Mouse (Mus musculus) neural tube, embryonic 10.5 days (tissue): ENCODE measurements around the gene Dhh.
A peak's percentile ranks its signal among the peaks of the same experiment; 100 is the strongest.
"Not testable (repeated sequence)": the region's sequence is repeated elsewhere in the genome, so short reads cannot be mapped to it uniquely, and the experiment has no call there.

Experiments
- DNase-seq: peaks from one replicate; pipeline ENCODE4 v3.0.0-alpha.2; 2017; ENCODE audit warnings: low spot score; ENCODE audit errors: extremely low spot score

Gene Dhh

DNA sequence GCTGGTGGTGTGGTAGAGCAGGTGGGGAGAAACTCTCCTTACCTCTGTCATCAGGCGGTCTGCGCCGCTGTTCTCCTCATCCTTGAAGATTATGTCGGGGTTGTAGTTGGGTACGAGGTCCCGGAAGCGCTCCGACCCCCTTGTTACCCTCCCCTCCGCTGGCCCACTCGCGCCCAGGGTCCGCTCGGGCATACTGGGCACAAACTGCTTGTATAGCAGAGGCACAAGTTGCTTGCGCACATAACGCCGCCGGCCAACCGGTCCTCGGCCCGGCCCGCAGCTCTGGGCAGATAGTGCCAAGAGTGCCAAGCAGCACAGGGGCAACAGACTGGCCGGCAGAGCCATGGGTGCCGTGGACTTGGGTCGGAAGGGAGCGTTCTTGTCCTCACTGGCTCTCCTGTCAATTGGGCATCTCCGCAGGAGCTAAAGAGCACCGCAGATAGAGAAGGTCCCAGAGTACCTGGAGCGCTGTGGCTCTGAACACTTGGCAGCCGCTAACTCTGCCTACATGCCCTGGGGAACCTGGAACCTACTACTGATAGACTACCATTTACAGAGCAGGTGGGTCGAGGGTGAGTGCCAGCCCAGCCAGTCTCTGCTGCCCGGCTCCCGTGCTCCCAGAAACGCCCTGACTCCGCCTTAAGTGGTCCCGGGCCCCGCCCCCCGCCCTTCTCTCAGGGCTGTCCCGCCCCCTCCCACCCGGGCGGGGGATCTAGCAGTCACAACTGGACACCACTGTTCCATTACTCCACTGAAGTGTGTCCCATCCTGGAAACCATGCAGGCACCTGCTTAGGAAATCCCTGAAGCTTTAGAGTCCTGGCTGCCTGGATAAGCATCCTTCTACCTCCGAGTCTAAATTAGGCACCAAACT is at the start of gene Dhh:
Gene Dhh (minus strand): TSS at position 613 of the 873 bp plus-strand sequence.
- DNase-seq: peak; percentile 57

DNA sequence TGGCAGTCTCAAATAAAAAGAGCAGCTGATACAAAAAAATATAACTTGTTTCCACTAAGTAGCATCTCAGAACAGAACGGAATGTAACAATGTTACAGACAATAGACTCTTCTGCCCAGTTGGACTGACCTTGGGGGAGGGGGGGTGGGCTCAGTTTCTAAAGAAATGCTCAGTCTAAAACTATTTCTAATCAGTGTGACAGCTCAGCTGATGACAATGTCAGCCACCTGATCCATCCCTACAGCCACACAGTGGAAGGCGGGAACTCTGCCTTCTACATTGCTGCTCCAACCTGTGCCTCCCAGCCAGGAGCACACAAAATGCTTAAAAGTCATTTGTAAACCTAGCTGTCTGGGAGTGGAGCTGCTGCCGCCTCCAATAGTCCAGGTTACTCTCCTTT is 49.5 kb upstream of the Dhh start:
- DNase-seq: no peak

DNA sequence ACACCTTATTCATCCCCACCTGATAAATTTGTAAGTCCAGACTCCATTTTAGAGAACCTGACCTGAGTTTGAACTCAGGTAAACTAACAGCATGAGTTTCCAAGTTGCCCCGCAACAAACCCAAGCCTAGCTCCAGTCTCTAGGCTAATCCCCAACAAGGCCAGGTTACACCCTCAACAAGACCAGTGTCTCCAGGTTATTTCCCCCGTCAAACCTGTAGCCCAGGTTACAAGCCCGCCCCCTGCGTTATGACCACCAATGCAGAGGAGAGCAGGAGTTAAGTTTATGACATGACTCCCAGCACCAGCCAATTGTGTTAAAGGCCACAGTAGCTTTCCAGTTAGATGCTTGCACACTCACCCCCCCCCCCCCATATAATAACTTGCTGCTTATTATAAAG is 44.8 kb upstream of the Dhh start:
- no peak for DNase-seq

GRCm38 (mm10) chr15:98942081-98942480 is 43.7 kb upstream of the Dhh start:
- no peak for DNase-seq

- no peak for DNase-seq
Measured at GRCm38 (mm10) chr15:98941539-98941938, 43.2 kb upstream of the Dhh start.

DNA sequence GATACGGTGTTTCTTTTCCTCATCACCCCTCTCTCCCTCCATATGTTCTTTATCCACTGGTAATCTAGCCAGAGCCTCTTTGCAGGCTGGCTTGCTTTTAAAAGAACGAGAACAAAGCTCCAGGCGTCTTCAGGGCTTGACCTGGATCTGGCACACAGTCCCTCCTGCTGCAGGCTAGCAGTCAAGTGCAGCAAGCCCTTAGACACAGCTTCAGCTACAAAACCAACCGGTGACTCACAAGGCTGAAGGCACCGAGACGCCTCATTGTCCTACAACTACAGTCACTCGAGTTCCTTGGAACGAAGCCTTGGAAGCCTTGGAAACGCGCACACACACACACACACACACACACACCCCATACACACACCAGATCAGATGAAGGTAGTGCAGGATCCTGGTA is 42.5 kb upstream of the Dhh start:
- no peak for DNase-seq

DNA sequence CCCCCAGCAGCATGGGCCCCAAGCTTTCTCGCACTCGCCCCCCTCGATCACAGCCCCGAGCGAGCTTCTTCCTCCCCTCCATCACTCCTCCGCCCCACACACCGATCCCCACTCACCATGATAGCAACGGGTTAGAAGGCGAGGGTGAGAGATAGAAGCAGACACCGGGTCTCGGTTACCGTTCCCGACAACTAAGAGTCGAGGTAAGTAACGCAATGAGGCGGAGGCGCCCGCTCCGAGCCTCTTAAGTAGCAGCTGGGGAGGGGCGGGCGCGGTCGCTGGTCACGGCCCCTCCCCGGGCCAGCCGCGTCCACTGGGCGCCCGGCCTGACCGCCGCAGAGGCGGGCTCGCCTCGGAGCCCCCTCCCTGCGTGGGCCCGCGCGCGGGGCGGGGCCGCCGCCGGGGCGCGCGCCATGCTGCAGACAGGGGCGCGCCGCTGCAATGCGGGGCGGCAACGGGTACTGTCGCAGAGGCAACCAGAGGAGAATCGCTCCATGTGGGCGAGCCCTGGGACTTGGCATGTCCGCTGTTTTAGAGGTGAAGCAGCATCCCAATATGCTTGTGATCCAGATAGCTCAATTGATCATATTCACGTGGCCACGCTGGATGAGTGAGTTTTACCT is 36.0 kb upstream of the Dhh start, which contains the start of gene Tuba1b:
Gene Tuba1b (minus strand): TSS at position 349 of the 623 bp plus-strand sequence.
- peak; percentile 90 for DNase-seq

DNA sequence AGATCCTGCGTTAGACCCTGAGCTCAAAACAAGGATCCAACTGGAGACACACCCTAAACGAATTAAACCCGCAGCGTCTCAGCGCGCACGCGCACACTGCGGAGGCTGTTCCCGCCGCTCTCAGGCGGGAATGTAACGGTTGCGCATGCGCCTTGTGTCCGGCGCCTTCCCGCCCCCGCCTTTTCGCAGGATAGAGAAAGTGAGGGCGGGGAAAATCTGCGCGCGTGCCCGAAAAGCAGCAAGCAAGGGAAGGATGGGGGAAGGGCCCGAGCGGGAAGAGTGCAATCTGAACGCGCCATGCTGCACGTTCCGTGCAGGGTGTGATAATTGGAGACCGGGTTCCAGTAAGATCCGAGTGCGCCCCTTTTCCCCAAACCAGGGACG is 35.5 kb upstream of the Dhh start:
- DNase-seq: peak; percentile 96

DNA sequence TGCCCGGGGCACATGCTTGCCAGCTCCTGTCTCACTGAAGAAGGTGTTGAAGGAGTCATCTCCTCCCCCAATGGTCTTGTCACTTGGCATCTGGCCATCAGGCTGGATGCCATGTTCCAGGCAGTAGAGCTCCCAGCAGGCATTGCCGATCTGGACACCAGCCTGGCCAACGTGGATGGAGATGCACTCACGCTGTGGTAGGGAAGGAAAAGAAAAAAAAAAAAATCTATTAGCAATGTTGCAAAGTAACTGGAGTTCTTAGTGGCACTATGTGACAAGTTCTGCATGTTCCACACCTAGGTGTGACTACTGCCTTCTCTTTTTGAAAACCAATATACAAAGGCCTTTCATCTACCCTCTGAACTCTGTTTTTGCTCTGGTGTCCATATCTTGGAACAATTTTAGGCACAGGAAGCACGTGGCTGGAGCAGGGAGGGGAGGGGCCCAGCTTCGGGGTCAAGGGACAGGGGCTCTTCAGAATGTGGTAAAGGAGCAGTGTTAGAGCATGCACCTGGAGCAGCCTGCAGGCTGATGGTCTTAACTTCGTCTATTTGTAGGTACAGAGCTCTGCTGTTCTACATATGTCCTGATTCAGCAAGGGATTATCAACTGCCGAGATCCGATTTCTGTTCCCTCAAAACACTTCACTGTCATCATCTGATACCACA is 34.8 kb upstream of the Dhh start:
- DNase-seq: not testable (repeated sequence)

DNA sequence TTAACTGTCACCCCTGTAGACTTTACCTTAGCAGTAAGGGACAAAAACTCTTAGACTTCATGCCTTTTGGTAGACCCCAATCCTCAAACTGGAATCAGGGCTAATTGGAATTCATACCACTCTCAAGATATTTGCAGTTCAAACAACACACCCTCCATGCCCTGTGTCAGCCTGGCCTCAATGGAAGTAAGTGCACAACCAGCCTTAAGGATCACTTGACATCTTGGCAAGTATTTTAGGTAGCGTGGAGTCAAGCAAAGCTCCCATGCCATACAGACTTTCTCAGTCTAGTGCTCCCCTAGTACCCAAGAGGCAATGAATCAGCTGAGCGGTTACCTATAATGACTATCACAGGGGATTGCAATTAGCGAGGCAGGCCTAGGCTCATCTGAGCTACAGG is 32.7 kb upstream of the Dhh start:
- no peak for DNase-seq

- peak; percentile 35 for DNase-seq
Measured at GRCm38 (mm10) chr15:98930017-98930734, 31.8 kb upstream of the Dhh start.

- peak; percentile 61 for DNase-seq
Measured at GRCm38 (mm10) chr15:98928598-98929240, 30.4 kb upstream of the Dhh start.

DNA sequence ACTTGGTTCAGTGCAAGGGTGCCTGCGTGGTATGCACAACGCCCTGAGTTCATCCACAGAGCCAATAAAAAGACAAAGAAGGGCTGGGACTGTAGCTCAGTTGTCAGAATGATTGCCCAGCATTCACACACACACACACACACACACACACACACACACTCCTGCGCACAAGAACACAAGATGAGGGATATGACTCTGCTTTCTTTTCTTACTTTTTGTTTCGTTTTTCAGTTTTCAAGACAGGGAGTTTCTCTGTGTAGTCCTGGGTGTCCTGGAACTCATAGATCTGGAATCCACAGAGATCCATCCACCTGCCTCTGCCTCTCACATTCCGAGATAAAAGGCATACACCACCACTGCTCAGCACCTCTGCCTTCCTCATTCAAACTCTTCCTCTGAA is 29.2 kb upstream of the Dhh start:
- no peak for DNase-seq

DNA sequence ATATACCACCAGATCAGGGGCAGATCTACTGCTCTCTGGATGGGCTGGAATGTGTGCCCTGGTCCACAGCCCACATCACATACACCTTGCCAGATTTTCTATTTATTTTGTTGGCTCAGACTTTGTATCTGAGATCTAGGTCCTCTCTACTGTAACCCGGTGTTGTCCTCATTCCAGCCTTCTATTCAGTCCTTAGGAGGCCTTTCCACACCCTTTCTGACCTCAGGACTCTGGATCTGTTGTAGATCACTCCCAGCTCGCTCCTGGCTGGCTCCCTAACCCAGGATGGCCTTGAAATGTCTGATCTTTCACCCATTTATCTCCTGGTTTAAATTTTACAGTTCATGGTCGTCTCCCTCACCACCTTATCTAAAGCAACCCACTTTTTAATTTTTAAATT is 26.3 kb upstream of the Dhh start:
- DNase-seq: no peak

DNA sequence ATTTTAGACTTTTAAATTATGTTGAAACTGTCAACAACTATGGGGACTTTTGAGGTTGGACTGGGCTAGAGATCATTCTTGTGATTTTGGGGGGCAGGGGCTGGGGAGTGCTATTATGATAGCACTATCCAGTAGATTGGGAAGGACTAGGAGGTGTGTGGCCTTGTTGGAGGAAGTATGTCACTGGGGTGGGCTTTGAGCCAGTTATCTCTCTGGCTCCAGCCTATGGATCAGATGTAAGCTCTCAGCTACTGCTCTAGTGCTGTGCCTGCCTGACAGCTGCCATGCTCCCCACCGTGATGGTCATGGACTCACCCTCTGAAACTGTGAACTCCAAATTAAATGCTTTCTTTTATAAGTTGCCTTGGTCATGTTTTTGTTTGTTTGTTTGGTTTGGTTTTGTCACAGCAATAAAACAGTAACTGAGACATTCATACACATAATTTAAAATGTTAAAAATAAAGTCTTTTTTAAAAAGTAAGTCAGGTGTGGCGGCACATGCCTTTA is 24.7 kb upstream of the Dhh start:
- no peak for DNase-seq

DNA sequence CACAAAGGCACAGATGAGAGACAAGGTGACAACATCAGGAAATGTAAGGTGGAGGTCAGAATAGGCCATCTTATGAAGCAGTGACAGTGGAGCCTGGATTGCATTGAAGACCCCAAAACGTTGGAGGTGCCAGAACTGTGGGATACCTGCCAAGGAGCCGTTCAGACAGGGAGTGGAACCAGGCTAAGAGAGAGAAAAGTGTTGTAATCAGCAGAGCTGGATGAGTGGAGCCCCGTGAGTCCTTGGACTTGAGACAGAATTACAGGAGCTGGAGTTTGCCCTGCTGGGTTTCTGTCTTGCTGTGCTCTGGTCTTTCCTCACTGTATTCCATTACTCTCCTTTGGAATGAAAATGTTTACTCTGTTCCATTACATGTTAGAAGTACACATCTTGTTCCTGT is 24.2 kb upstream of the Dhh start:
- no peak for DNase-seq

DNA sequence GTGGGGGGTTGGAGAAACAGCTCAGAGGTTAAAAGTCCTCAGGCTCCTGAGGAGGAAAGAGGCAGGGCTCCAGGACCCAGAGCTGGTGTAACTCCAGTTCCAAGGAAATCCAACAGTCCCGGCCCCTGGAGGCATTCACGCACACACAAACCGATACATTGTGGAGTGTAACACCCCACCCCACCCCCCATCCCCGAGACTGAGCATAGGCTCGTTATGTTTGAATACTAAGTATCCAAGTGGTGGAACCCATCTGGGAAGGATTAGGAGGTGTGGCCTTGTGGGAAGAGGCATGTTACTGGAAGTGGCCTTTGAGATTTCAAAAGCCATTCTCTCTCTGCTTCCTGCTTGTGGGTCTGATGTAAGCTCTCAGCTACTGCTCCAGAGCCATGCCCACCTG is 23.2 kb upstream of the Dhh start:
- no peak for DNase-seq

GRCm38 (mm10) chr15:98918499-98918895 is 20.2 kb upstream of the Dhh start:
- not testable (repeated sequence) for DNase-seq

GRCm38 (mm10) chr15:98917538-98918498 is 19.5 kb upstream of the Dhh start, which contains the start of gene Lmbr1l:
Gene Lmbr1l (minus strand): TSS chr15:98918231.
- peak; percentile 98 for DNase-seq

GRCm38 (mm10) chr15:98917091-98917490 is 18.8 kb upstream of the Dhh start:
- peak; percentile 31 for DNase-seq
